Mouse (Mus musculus) bone marrow macrophage, adult 2 months (primary cell): ENCODE data around the gene Kmt5c.

Source experiments
- CTCF ChIP-seq: IDR thresholded peaks from 2 replicates; pipeline ENCODE4 v1.5.1; 2012; ENCODE audit warnings: low read depth, mild to moderate bottlenecking, low read length, moderate library complexity
- POLR2A ChIP-seq: IDR thresholded peaks from 2 replicates; pipeline ENCODE4 v1.6.1; 2012; ENCODE audit warnings: mild to moderate bottlenecking, low read depth, low read length, borderline replicate concordance

GRCm38 (mm10) chr7:4749169-4749568 lies 9.3 kb downstream of the Kmt5c start:
- TF ChIP-seq POLR2A: no peak
- no peak for TF ChIP-seq CTCF
